In the genomic region with DNA sequence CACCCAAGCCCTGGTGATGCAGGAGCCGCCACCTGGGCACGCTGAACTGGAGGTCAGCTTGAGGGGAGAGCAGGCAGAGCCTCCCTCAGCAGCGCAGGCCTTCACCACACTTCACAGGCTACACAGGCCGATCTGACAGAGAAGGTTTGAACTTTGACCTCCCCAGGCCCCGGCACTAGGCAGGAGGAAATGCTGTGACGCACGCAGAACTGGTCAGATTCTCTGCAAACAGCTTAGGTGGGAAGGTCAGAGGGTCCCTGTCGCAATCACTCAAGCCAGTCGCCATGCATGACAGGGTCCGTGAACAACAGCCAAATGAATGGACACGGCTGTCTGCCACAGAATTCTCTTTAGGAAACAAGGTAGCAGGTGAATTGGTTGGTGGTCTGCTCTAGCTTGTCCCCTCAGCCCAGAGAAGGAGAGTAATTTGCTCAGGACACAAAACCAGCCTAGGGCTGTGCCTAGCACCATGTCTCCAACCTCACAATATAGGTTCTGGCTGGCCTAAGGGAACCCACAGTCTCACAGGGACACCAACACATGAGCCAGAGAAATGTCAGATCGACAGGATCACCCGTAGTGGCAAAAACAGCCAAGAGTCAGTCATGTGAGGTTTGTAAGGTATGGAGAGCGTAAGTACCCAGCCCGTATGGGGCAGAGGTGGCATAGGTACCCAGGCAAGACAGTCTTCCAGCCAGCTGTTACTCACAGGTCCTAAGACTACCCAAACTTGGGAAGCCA, we compare ENCODE assay signal across 15 mouse cellular contexts.
DNase-seq lines count a peak whose midpoint lies in the region; ATAC-seq lines count a peak whose summit lies in the region.
"Had no signal": no experiment of that assay in that cellular context is flagged by ENCODE, and none has a peak within 500 bp of the region (broad histone marks: within the 10 kb centered on the region; RNA-seq: fewer than 3 reads in every experiment).

No protein-coding gene starts in this region.

- H3K36me3 ChIP-seq in neural tube, embryonic 15.5 days: no peaks in the 10 kb centered on the region
- H3K36me3 ChIP-seq in forebrain, embryonic 11.5 days (ENCODE audit: control insufficient read depth, insufficient read depth, low read length): no peaks in the 10 kb centered on the region; the same call in 1 of the 2 replicates
- H3K36me3 ChIP-seq: hindbrain, embryonic 15.5 days had no signal

- no peaks in the 10 kb centered on the region for H3K9me3 ChIP-seq in neural tube, embryonic 15.5 days (replicated peaks)
- H3K9me3 ChIP-seq in forebrain, embryonic 11.5 days (ENCODE audit: control insufficient read depth, low read length): no peaks in the 10 kb centered on the region
- H3K9me3 ChIP-seq: hindbrain, embryonic 15.5 days; limb, embryonic 12.5 days had no signal

- WGBS in neural tube, embryonic 15.5 days: 74% methylated on average over 15 of the region's 15 CpGs
- WGBS in forebrain, embryonic 11.5 days: 66% methylated on average over 15 of the region's 15 CpGs

- H3K4me2 ChIP-seq in neural tube, embryonic 15.5 days: no peak overlapping the region
- no peak overlapping the region for H3K4me2 ChIP-seq in forebrain, embryonic 11.5 days (ENCODE audit: low read depth, low read length, severe bottlenecking)
- H3K4me2 ChIP-seq: heart, embryonic 11.5 days; hindbrain, embryonic 15.5 days; limb, embryonic 12.5 days had no signal

- H3K27ac ChIP-seq in neural tube, embryonic 15.5 days (replicated peaks): no peak overlapping the region
- H3K27ac ChIP-seq in forebrain, embryonic 11.5 days (ENCODE audit: low read depth, low read length): no peak overlapping the region
- H3K27ac ChIP-seq: hindbrain, embryonic 15.5 days; limb, embryonic 12.5 days; macrophage had no signal

- DNase-seq in adrenal gland, postnatal 14 days: peak; percentile 58
- no peak for DNase-seq in adrenal gland, postnatal 4 days (ENCODE audit: low spot score in 2 of 2)
- peak; percentile 37 for DNase-seq in neural tube, embryonic 10.5 days (ENCODE audit: extremely low spot score, low spot score)
- peak; percentile 59 for DNase-seq in liver
- no peak for DNase-seq in right cerebral cortex, postnatal 36 days (ENCODE audit: low spot score in 2 of 2)
- no peak for DNase-seq in forebrain, embryonic 11.5 days (ENCODE audit: low spot score)
- no peak for DNase-seq in layer of hippocampus, postnatal 25 days (ENCODE audit: extremely low spot score in 1 of 2, low spot score in 1 of 2)
- DNase-seq: cerebellum, postnatal 10 days; layer of hippocampus, adult 9-11 months; thymus, adult 18-20 months had no signal

- H3K4me3 ChIP-seq in neural tube, embryonic 15.5 days (replicated peaks): no peak overlapping the region
- H3K4me3 ChIP-seq in forebrain, embryonic 11.5 days (ENCODE audit: low read depth, low read length): no peak overlapping the region
- H3K4me3 ChIP-seq: hindbrain, embryonic 15.5 days; limb, embryonic 12.5 days had no signal

- H3K9ac ChIP-seq in neural tube, embryonic 15.5 days (replicated peaks): no peak overlapping the region
- H3K9ac ChIP-seq in forebrain, embryonic 11.5 days (ENCODE audit: low read length): no peak overlapping the region
- H3K9ac ChIP-seq: hindbrain, embryonic 15.5 days; limb, embryonic 12.5 days had no signal

- 0 out of 2 replicates have a peak, but pooled peaks cover 6% of the 10 kb centered on the region for H3K4me1 ChIP-seq in neural tube, embryonic 15.5 days
- H3K4me1 ChIP-seq in forebrain, embryonic 11.5 days (replicated peaks; ENCODE audit: control insufficient read depth, insufficient read depth, low read length): no peaks in the 10 kb centered on the region
- H3K4me1 ChIP-seq: hindbrain, embryonic 15.5 days; limb, embryonic 12.5 days had no signal

- no peaks in the 10 kb centered on the region for H3K27me3 ChIP-seq in neural tube, embryonic 15.5 days (replicated peaks)
- no peaks in the 10 kb centered on the region for H3K27me3 ChIP-seq in forebrain, embryonic 11.5 days (ENCODE audit: control insufficient read depth, insufficient read depth, low read length)
- H3K27me3 ChIP-seq: hindbrain, embryonic 15.5 days; limb, embryonic 12.5 days had no signal

- ATAC-seq in neural tube, embryonic 15.5 days (ENCODE audit: low FRiP score): no peak
- ATAC-seq in forebrain, embryonic 11.5 days (replicated peaks; ENCODE audit: low FRiP score): no peak

Comparison
In these comparisons a context has a peak if more than half of its experiments do, and no peak if none do; other contexts are left out.
1. DNase-seq: peak in adrenal gland, postnatal 14 days (single experiment), neural tube, embryonic 10.5 days (single experiment) and liver (single experiment); none in adrenal gland, postnatal 4 days (0 of 2), right cerebral cortex, postnatal 36 days (0 of 2), forebrain, embryonic 11.5 days (single experiment) and layer of hippocampus, postnatal 25 days (0 of 2).